Mouse (Mus musculus) cortical plate, adult 2 months (tissue): ENCODE measurements at regions not wholly inside any gene's neighbourhood (a gene's known extent, or its start where the extent isn't known, plus 50 kb on each side); places are given as distances from the start of the nearest gene placed in this dataset.
A peak's percentile ranks its signal among the peaks of the same experiment; 100 is the strongest.

Experiments used
- H3K27ac ChIP-seq: fragments of 200-500 bp; 2 replicates; pipeline ENCODE4 v1.5.1; 2012; ENCODE audit warnings: low read length, control low read depth, inconsistent platforms; ENCODE audit not compliant: insufficient read depth
- H3K4me1 ChIP-seq: fragments of 200-500 bp; 2 replicates; pipeline ENCODE4 v1.6.1; 2011; ENCODE audit warnings: low read length; ENCODE audit not compliant: control insufficient read depth, insufficient read depth
- H3K4me3 ChIP-seq: fragments of 200-500 bp; 2 replicates; pipeline ENCODE4 v1.5.1; 2011; ENCODE audit warnings: mild to moderate bottlenecking, low read length, control low read depth; ENCODE audit not compliant: insufficient read depth
- CTCF ChIP-seq: fragments of 200-500 bp; IDR thresholded peaks from 2 replicates; pipeline ENCODE4 v1.5.1; 2011; ENCODE audit warnings: mild to moderate bottlenecking, control low read depth, low read length; ENCODE audit not compliant: insufficient read depth; ENCODE audit errors: extremely low read depth
- POLR2A ChIP-seq: fragments of 200-500 bp; IDR thresholded peaks from 2 replicates; pipeline ENCODE4 v1.6.1; 2011; ENCODE audit warnings: mild to moderate bottlenecking, low read length, control low read depth; ENCODE audit not compliant: insufficient read depth; ENCODE audit errors: extremely low read depth

DNA sequence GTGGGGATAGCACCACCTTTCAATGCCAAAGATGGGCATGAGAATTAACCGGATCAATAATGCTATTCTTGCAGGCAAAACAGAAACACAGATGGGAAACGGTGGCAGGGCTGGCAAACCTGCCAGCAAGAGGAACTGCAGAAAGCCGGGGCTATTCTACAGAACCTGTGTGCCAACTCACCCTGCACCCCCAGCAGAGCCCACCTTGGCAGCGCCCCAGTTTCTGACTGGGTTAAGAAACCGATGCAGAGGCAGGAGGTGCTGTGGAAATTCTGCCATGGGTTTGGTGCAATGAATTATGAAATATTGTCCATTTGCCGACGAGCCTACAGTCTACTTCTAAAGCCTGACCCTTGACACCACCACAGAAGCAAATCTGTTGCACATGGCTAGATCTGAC lies 112.7 kb upstream of the Xylt1 start:
- Histone ChIP-seq H3K4me1 (peaks cover 2% of the 10 kb centered on the region; the same call in 1 of the 2 replicates), H3K27ac (no peak overlapping the region), H3K4me3 (no peak overlapping the region)
- TF ChIP-seq POLR2A (no peak), CTCF (no peak)

DNA sequence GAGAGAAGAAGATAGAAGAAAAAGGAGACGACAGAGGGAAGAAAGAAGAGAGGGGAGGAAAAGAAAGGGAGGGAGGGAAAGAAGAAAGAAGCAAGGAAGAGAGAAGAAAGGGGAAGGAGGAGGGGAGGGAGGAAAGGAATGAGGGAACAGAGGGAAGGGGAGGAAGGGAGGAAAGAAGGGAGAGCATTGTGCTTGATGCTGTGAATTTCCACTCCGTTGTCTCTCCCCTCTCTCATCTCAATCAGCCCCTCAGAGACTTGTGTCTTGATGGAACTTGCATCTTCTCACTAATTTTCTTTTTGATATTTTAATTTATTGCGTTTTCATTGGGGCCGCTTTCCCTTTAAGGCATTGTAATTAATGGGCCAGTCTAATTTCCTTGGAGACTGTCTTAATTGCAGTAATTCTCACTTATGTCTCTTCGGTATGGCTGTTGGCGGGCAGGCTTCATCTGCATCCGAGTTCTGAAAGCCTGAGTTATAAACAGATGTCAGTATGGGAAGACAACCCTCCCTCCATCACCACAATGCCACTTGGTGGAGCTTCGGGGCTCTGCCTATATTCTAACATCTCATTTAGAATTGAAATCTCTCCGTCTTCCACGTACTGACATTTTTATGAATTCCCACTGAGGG lies 111.4 kb upstream of the Xylt1 start:
- H3K4me1 ChIP-seq: peaks cover 2% of the 10 kb centered on the region
- H3K27ac ChIP-seq: no peak overlapping the region
- no peak overlapping the region for H3K4me3 ChIP-seq
- no peak for TF ChIP-seq POLR2A

DNA sequence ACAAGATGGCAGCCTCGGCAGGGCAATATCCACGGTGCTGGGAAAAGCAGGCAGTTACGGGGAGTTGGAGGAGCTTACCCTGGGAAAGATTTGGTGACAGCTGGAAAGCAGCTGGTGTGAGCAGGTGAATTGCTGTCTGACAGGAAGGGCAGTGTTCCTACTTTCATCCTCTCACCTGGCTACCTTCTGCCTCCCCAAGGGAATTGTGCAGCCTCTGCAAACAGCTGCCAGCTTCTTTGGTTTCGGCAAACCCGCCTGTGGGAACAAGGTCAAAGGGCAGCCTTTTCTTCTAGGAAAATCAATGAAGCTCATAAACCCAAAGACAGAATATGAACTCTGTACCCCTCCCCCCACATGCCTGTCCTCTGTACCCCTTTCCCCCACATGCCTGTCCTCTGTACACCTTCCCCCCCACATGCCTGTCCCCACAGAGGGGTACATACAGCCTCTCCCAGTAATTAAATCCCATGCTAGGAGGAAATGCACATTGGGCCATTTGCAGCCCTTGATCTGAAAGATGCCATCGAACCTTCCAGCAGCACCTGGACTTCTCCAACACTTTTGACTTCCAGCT lies 102.3 kb upstream of the Xylt1 start:
- no peak for TF ChIP-seq POLR2A
- no peak for TF ChIP-seq CTCF
- no peak overlapping the region for H3K4me3 ChIP-seq
- no peaks in the 10 kb centered on the region; the same call in 1 of the 2 replicates for H3K4me1 ChIP-seq
- H3K27ac ChIP-seq: no peak overlapping the region

DNA sequence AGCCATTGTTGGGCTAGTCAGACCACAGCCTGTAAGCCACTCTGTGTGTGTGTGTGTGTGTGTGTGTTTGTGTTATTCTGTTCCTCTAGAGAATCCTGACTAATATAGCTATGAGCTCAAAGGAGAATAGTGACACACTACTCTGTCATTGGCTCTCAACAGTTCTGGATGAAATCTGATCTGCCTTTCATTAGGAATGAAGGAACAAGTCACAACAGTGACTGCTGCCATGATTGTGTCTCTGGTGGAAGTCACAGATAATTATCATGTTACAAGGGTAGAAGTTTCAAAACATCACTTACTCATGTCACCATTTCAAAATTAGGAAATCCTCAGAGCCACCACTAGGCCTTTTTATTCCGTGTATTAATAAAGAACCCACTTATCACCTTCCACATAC lies 98.6 kb upstream of the Xylt1 start:
- H3K27ac ChIP-seq: no peak overlapping the region
- H3K4me1 ChIP-seq: no peaks in the 10 kb centered on the region
- H3K4me3 ChIP-seq: no peak overlapping the region
- TF ChIP-seq POLR2A: no peak
- TF ChIP-seq CTCF: no peak

DNA sequence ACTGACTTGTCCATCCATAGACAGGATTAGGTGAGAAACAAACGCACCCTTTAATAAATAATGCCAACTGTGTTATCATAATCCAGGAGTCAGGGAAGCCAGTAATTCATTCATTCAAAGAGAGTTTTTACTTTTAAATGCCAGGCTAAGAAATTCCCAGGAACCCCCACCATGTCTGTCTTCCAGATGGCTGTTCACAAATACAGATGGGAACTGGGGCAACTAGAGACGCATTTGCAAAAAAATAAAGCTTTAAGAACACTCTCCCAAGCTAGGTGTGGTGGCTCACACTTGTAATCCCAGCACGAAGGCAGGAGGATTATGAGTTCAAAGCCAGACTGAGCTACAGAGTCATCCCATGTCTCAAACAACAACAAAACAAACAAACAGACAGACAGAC lies 95.6 kb upstream of the Xylt1 start:
- H3K4me3 ChIP-seq: no peak overlapping the region
- peaks cover 3% of the 10 kb centered on the region for H3K4me1 ChIP-seq
- no peak for TF ChIP-seq CTCF
- TF ChIP-seq POLR2A: no peak
- H3K27ac ChIP-seq: no peak overlapping the region

DNA sequence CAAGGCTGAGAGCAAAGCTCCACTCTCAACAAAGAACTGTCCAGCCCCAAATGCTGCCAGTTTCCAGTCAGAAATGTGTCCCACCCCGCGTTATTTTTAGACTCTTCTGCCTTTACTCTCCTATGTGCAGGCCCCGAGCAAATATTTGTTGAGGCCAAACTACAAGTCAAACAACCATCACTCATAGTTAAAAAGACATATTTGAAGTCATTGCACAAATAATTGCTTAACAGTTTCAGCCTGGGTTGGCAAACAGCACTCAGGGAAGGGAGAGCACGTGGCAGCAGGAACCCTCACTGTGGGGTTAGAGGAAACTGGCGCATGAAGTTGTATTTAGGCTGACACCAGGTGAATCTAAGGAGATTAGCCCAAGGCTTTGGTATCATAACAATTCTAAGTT lies 94.8 kb upstream of the Xylt1 start:
- no peak overlapping the region for H3K4me3 ChIP-seq
- peaks cover 3% of the 10 kb centered on the region for H3K4me1 ChIP-seq
- no peak overlapping the region for H3K27ac ChIP-seq
- TF ChIP-seq CTCF (no peak), POLR2A (no peak)

DNA sequence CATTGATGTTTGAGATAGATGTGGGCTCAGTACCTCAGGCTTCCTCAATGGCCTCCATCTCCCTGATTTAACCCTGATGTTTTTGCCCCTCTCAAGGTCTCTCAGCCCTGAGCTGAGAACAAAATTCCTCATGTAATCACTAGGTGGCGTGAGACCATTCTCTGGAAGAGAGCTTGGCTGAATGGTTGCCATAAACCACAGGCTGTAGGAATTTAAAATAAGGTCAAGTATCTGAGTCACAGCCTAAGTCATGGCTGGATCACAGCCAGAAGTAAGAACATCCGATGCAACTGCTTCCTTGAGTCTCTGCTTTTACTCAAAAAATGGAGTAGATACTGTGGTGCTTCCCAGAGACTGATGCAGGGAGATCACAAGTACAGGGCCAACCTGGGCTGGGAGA lies 77.1 kb upstream of the Xylt1 start:
- TF ChIP-seq CTCF: peak; percentile 44
- no peak for TF ChIP-seq POLR2A
- H3K27ac ChIP-seq: no peak overlapping the region
- H3K4me1 ChIP-seq: no peaks in the 10 kb centered on the region; the same call in 1 of the 2 replicates
- H3K4me3 ChIP-seq: no peak overlapping the region

DNA sequence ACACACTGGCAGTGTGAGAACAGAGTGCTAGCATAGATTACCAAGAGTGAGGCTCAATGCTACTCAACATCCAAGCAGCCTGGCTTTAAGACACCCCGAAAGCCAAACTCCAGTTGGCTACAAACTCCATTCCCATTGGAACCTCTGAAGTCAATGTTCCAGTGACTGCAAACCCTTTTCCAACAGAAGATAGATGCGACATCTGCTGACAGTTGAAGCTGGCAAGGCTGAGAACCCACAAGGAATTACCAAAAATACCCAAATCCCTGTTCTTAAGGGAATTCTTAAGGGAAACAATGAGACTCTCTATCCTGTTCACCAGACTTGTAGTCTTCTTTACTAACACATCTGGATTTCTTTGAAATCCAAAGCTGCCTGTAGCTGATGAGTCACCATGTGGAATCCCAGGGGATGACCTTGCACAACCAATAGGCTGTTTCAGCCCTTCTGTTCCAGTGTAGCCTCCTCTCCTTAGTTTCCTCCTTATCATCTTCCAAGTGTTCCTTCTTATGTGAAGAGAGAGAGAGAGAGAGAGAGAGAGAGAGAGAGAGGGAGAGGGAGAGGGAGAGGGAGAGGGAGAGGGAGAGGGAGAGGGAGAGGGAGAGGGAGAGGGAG lies 70.1 kb upstream of the Xylt1 start:
- H3K27ac ChIP-seq: no peak overlapping the region
- no peaks in the 10 kb centered on the region for H3K4me1 ChIP-seq
- H3K4me3 ChIP-seq: no peak overlapping the region
- no peak for TF ChIP-seq POLR2A
- no peak for TF ChIP-seq CTCF

DNA sequence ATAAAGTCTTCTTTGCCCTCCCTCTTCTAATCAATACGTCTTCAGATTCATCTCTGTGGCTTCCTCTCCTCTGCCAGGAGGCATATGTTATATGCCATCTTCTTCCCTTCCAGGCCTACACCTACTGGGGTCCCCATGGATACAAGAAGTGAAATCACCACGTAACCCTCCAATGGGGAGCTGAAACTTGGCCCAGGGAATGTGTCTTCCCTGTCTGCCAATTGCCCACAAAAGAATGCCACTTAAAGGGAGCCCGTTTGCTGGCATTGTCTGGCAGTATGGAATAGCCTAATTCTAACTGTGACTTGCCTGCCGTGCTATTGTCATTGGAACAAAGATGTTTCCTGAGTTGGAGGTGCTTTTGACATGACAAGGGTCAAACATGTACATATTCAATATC lies 69.5 kb upstream of the Xylt1 start:
- TF ChIP-seq POLR2A (no peak), CTCF (no peak)
- Histone ChIP-seq H3K4me3 (no peak overlapping the region), H3K4me1 (no peaks in the 10 kb centered on the region), H3K27ac (no peak overlapping the region)
